Comparison of ENCODE assay signal across 7 mouse cellular contexts in the genomic region with DNA sequence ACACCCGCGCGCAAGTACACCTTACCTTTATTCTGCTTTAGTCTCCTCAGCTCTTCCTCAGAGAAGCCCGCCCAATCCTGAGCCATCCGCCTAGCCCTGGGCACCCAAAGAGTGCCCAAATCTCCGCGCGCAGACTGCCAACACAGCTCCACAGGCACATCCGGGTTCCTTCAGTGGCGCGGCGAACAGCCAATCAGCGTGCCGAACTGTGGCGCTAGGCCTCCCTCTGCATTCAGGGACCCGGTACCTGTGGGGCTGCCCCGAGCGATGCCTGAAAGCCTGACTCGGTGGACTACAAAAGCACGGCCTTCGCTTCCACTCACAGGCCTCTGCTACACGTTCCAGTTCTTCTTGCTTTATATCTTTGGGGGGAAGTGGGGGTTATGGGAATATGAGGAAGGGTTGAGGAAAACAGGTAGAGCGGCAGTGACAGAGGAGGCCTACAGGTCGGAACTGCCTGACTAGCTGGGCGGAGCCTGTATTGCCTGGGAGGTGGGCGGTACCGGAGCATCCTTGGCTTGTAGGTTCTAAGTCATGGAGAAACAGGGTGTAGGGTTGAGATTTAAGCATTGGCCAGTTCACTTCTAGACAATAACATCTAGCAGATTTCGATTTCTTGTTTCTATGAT. TPM values are rescaled to one million over a fixed set of nuclear protein-coding genes. Genes with fewer than 3 reads are reported as not detected.
A peak's percentile ranks its signal among the peaks of the same experiment; 100 is the strongest.
DNase-seq lines count a peak whose midpoint lies in the region; ATAC-seq lines count a peak whose summit lies in the region.

A gene (minus strand): TSS at position 172 of the 629 bp plus-strand sequence.

- WGBS in embryonic facial prominence, embryonic 12.5 days: under 1% methylated on average over 28 of the region's 28 CpGs
- WGBS in limb, embryonic 11.5 days: under 1% methylated on average over 28 of the region's 28 CpGs
- 0% methylated on average over 28 of the region's 28 CpGs for WGBS in midbrain, embryonic 14.5 days

- ATAC-seq in embryonic facial prominence, embryonic 12.5 days (ENCODE audit: insufficient number of reproducible peaks, insufficient read depth, low FRiP score, low TSS enrichment): peak; percentile 98
- ATAC-seq in limb, embryonic 11.5 days (ENCODE audit: insufficient number of reproducible peaks, low FRiP score, low TSS enrichment, low read depth): peak; percentile 97
- peak; percentile 100 for ATAC-seq in midbrain, embryonic 14.5 days (ENCODE audit: low FRiP score, low TSS enrichment)

- H3K9me3 ChIP-seq in embryonic facial prominence, embryonic 12.5 days: no peaks in the 10 kb centered on the region
- H3K9me3 ChIP-seq in limb, embryonic 11.5 days (ENCODE audit: control insufficient read depth, low read length): no peaks in the 10 kb centered on the region
- H3K9me3 ChIP-seq in midbrain, embryonic 14.5 days (ENCODE audit: control insufficient read depth, low read length): no peaks in the 10 kb centered on the region

- no peaks in the 10 kb centered on the region for H3K36me3 ChIP-seq in embryonic facial prominence, embryonic 12.5 days
- no peaks in the 10 kb centered on the region for H3K36me3 ChIP-seq in limb, embryonic 11.5 days (ENCODE audit: control insufficient read depth, insufficient read depth, low read length)
- H3K36me3 ChIP-seq in midbrain, embryonic 14.5 days (ENCODE audit: control insufficient read depth, insufficient read depth, low read length): no peaks in the 10 kb centered on the region

- peak within 1 kb of the TSS; percentile 71 for H3K4me2 ChIP-seq in embryonic facial prominence, embryonic 12.5 days (replicated peaks)
- peak within 1 kb of the TSS; percentile 53 for H3K4me2 ChIP-seq in limb, embryonic 11.5 days (ENCODE audit: low read depth, severe bottlenecking)
- peak within 1 kb of the TSS; percentile 77 for H3K4me2 ChIP-seq in midbrain, embryonic 14.5 days (ENCODE audit: low read length)

- H3K27me3 ChIP-seq in embryonic facial prominence, embryonic 12.5 days: no peaks in the 10 kb centered on the region
- no peaks in the 10 kb centered on the region for H3K27me3 ChIP-seq in limb, embryonic 11.5 days (ENCODE audit: control insufficient read depth, insufficient read depth, low read length)
- no peaks in the 10 kb centered on the region for H3K27me3 ChIP-seq in midbrain, embryonic 14.5 days (ENCODE audit: control insufficient read depth, insufficient read depth, low read length)

- H3K27ac ChIP-seq in embryonic facial prominence, embryonic 12.5 days: peak within 1 kb of the TSS; percentile 80
- no peak within 1 kb of the TSS; the same call in 1 of the 2 replicates for H3K27ac ChIP-seq in limb, embryonic 11.5 days (replicated peaks; ENCODE audit: low read depth, low read length)
- peak within 1 kb of the TSS; percentile 89 for H3K27ac ChIP-seq in midbrain, embryonic 14.5 days (replicated peaks; ENCODE audit: low read depth, low read length)

- H3K4me3 ChIP-seq in embryonic facial prominence, embryonic 12.5 days: peak within 1 kb of the TSS; percentile 78
- peak within 1 kb of the TSS; percentile 58 for H3K4me3 ChIP-seq in limb, embryonic 11.5 days (ENCODE audit: low read depth, low read length)
- H3K4me3 ChIP-seq in midbrain, embryonic 14.5 days (replicated peaks; ENCODE audit: low read depth, low read length): peak within 1 kb of the TSS; percentile 82

- peaks cover 10% of the 10 kb centered on the region for H3K4me1 ChIP-seq in embryonic facial prominence, embryonic 12.5 days
- no peaks in the 10 kb centered on the region; the same call in 1 of the 2 replicates for H3K4me1 ChIP-seq in limb, embryonic 11.5 days (ENCODE audit: control insufficient read depth, insufficient read depth, low read length)
- peaks cover 14% of the 10 kb centered on the region for H3K4me1 ChIP-seq in midbrain, embryonic 14.5 days (ENCODE audit: control insufficient read depth, insufficient read depth, low read length)

- peak within 1 kb of the TSS; percentile 75 for H3K9ac ChIP-seq in embryonic facial prominence, embryonic 12.5 days
- H3K9ac ChIP-seq in limb, embryonic 11.5 days (ENCODE audit: low read length): peak within 1 kb of the TSS; percentile 59
- H3K9ac ChIP-seq in midbrain, embryonic 14.5 days (replicated peaks; ENCODE audit: low read length): peak within 1 kb of the TSS; percentile 80

- DNase-seq in adrenal gland, postnatal 25 days: peak; percentile 95
- DNase-seq in heart, adult 11 months: peak; percentile 100
- DNase-seq in kidney, adult 18-20 months: peak; percentile 97
- DNase-seq in limb, embryonic 11.5 days (ENCODE audit: low spot score): peak; percentile 98
- DNase-seq in midbrain, embryonic 14.5 days: peak; percentile 97
- DNase-seq in spleen, adult 18-20 months: peak; percentile 81 to 87

RNA-seq across cellular contexts. Expression of the gene that starts here (rescaled TPM):
- total RNA-seq in adrenal gland, postnatal 25 days (2021): 12.7 and 16.0 TPM in 2 replicates
- polyA plus RNA-seq in embryonic facial prominence, embryonic 12.5 days (2016; fragmentation: Nextera tagmentation; extraction: Ambion mirVana): 39.0 and 40.6 TPM in 2 replicates
- polyA plus RNA-seq in limb, embryonic 11.5 days (2014; fragmentation: Nextera tagmentation; extraction: Ambion mirVana): 33.7 and 36.7 TPM in 2 replicates
- 21.4 and 23.7 TPM in 2 replicates for polyA plus RNA-seq in midbrain, embryonic 14.5 days (2014; fragmentation: Nextera tagmentation; extraction: Ambion mirVana)
